Mouse (Mus musculus) midbrain, embryonic 11.5 days (tissue): ENCODE data around the gene C1ql1. TPM values are rescaled to one million over a fixed set of nuclear protein-coding genes. Genes with fewer than 3 reads are reported as not detected.

ENCODE experiments used
- ATAC-seq: fragments of 200-750 bp; cut with Nextera tagmentation; 2 replicates; pipeline ENCODE4 v1.8.0; 2017; ENCODE audit warnings: moderate TSS enrichment, moderate library complexity; ENCODE audit not compliant: low FRiP score
- DNase-seq: peaks from one replicate; pipeline ENCODE4 v3.0.0; 2015; ENCODE audit warnings: low spot score; ENCODE audit errors: missing footprints
- H3K27ac ChIP-seq: fragments of 300-500 bp; sonication (generic); 2 replicates; pipeline ENCODE4 v1.5.1; 2014; ENCODE audit warnings: low read depth, low read length
- H3K27me3 ChIP-seq: fragments of 300-500 bp; sonication (generic); 2 replicates; pipeline ENCODE4 v1.6.1; 2014; ENCODE audit warnings: mild to moderate bottlenecking, low read length, moderate library complexity, mixed read lengths; ENCODE audit not compliant: control insufficient read depth, insufficient read depth
- H3K36me3 ChIP-seq: fragments of 300-500 bp; sonication (generic); 2 replicates; pipeline ENCODE4 v1.6.1; 2014; ENCODE audit warnings: mild to moderate bottlenecking, low read length, moderate library complexity, mixed read lengths; ENCODE audit not compliant: control insufficient read depth, insufficient read depth
- H3K4me1 ChIP-seq: fragments of 300-500 bp; sonication (generic); 2 replicates; pipeline ENCODE4 v1.6.1; 2014; ENCODE audit warnings: low read length; ENCODE audit not compliant: control insufficient read depth, insufficient read depth
- H3K4me2 ChIP-seq: fragments of 300-500 bp; sonication (generic); 2 replicates; pipeline ENCODE4 v1.6.1; 2014; ENCODE audit warnings: mild to moderate bottlenecking, moderate library complexity
- H3K4me3 ChIP-seq: fragments of 300-500 bp; sonication (generic); 2 replicates; pipeline ENCODE4 v1.5.1; 2014; ENCODE audit warnings: low read depth, low read length
- H3K9ac ChIP-seq: fragments of 300-500 bp; sonication (generic); 2 replicates; pipeline ENCODE4 v1.6.1; 2014; ENCODE audit warnings: low read length
- H3K9me3 ChIP-seq: fragments of 300-500 bp; sonication (generic); 2 replicates; pipeline ENCODE4 v1.6.1; 2016; ENCODE audit warnings: low read length; ENCODE audit not compliant: control insufficient read depth
- WGBS: fragments of 180-500 bp; shearing (Covaris S2); extraction: QIAGEN DNeasy Blood & Tissue Kit; methylation state at CpG from one replicate; pipeline ENCODE4 v1.1.7; 2014; 5-methylcytosine and 5-hydroxymethylcytosine counted together
- polyA plus RNA-seq: library from polyadenylated mRNA; unstranded; fragments of >200 nt; fragmentation: Nextera tagmentation; extraction: Ambion mirVana; gene quantifications from 2 replicates; pipeline ENCODE4 v1.2.1, GENCODE M21; 2014

C1ql1 gene
- polyA plus RNA-seq, 1 experiment from 2014 or later = 17.4 TPM

GRCm38 (mm10) chr11:102900763-102901162, 45.7 kb downstream of the C1ql1 start, which contains the start of gene Gfap:
Gfap (minus strand) TSS chr11:102900912.
- Histone ChIP-seq H3K36me3 (peaks cover under 1% of the 10 kb centered on the region; the same call in 1 of the 2 replicates), H3K4me3 (no peak within 1 kb of the TSS), H3K4me1 (no peaks in the 10 kb centered on the region; the same call in 1 of the 2 replicates), H3K9me3 (no peaks in the 10 kb centered on the region), H3K27ac (no peak within 1 kb of the TSS), H3K9ac (no peak within 1 kb of the TSS), H3K4me2 (no peak within 1 kb of the TSS), H3K27me3 (no peaks in the 10 kb centered on the region)
- DNase-seq = peak; percentile 99
- 17% methylated on average over 7 of the region's 7 CpGs for WGBS
- no peak for ATAC-seq

DNA sequence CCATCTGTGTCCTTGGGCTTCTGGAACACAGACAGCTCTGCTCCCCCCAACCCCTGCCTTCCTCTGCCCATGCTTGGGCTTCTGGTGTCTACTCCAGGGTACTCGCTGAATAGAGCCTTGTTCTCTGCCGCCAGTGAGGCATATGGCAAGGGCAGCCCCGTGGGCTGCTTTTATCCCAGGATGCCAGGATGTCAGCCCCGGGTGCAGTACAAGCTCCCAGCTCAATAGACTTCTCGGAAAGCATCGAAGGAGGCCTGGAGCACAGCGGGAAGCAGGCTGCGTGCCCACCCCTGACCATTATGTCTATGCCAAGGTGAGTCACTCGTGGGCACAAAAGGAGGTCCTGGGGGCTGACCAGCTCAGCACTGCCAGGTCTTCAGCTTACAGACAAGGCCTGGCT, 48.1 kb downstream of the C1ql1 start:
- ATAC-seq (no peak), DNase-seq (no peak)
- 82% methylated on average over 9 of the region's 9 CpGs for WGBS
- no peak overlapping the region for H3K4me3 ChIP-seq
- no peaks in the 10 kb centered on the region for H3K36me3 ChIP-seq
- H3K4me1 ChIP-seq = no peaks in the 10 kb centered on the region; the same call in 1 of the 2 replicates
- H3K9ac ChIP-seq = no peak overlapping the region
- peaks cover 13% of the 10 kb centered on the region for H3K27me3 ChIP-seq
- no peak overlapping the region for H3K4me2 ChIP-seq
- H3K9me3 ChIP-seq = no peaks in the 10 kb centered on the region
- H3K27ac ChIP-seq = no peak overlapping the region

DNA sequence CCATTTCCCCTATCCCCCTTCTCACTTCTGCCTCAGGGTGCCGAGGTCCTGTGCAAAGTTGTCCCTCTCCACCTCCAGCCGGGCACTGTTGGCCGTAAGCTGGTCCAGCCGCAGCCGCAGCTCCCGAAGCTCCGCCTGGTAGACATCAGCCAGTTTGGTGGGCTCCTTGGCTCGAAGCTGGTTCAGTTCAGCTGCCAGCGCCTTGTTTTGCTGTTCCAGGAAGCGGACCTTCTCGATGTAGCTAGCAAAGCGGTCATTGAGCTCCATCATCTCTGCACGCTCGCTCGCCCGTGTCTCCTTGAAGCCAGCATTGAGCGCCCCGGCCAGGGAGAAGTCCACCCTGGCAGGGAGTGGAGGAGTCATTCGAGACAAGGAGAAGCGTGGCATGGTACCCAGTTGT, 49.8 kb downstream of the C1ql1 start:
- ATAC-seq = no peak
- no peak overlapping the region for H3K9ac ChIP-seq
- WGBS = 79% methylated on average over 20 of the region's 20 CpGs
- no peaks in the 10 kb centered on the region for H3K36me3 ChIP-seq
- peaks cover 3% of the 10 kb centered on the region; the same call in 1 of the 2 replicates for H3K4me1 ChIP-seq
- H3K4me3 ChIP-seq = no peak overlapping the region
- H3K27me3 ChIP-seq = peaks cover 22% of the 10 kb centered on the region
- H3K4me2 ChIP-seq = no peak overlapping the region
- no peak overlapping the region for H3K27ac ChIP-seq
- no peaks in the 10 kb centered on the region for H3K9me3 ChIP-seq
- DNase-seq = no peak

DNA sequence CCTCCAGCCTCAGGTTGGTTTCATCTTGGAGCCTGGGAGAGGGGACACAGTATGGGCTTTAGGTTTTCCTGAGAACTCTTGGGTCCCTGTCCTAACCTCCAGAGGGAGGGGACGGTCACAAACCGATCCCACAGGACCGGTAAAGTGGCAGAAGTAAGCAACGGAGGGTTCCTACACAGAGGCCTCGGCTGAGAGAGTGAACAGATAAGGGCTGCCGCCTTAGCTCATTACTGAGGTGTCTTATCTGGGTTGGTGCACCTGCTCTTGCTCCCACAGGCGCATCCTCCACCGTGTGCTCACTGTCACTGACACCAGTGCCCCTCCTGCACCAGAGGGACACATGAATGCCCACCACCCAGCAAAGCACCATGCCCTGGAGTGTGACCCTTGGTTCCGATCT, 50.7 kb downstream of the C1ql1 start:
- DNase-seq (no peak), ATAC-seq (no peak)
- Histone ChIP-seq H3K4me2 (no peak overlapping the region), H3K27me3 (peaks cover 22% of the 10 kb centered on the region), H3K4me3 (no peak overlapping the region), H3K36me3 (no peaks in the 10 kb centered on the region), H3K4me1 (peaks cover 3% of the 10 kb centered on the region; the same call in 1 of the 2 replicates), H3K27ac (no peak overlapping the region), H3K9ac (no peak overlapping the region), H3K9me3 (no peaks in the 10 kb centered on the region)
- WGBS = 72% methylated on average over 9 of the region's 9 CpGs

DNA sequence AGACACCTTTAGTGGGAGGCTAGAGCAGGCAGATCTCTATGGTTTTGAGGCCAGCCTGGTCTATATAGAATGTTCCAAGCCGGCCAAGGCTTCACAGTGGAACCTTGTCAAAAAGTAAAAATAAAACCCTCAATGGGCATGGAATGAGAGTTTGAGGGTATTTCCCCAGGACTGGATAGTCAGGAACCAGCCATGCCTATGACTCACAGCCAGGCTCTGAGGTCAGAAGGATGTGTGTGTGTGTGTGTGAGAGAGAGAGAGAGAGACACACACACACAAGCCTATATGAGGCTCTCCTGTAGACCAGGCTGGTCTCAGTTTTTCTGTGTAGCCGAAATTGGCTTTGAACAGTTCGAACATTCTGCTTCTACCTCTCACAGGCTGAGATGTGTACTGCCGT, 51.8 kb downstream of the C1ql1 start:
- H3K9me3 ChIP-seq = no peaks in the 10 kb centered on the region
- peaks cover 3% of the 10 kb centered on the region; the same call in 1 of the 2 replicates for H3K4me1 ChIP-seq
- no peak overlapping the region for H3K4me2 ChIP-seq
- peaks cover 22% of the 10 kb centered on the region for H3K27me3 ChIP-seq
- H3K9ac ChIP-seq = no peak overlapping the region
- no peak overlapping the region for H3K4me3 ChIP-seq
- ATAC-seq (no peak), DNase-seq (no peak)
- WGBS = 87% methylated on average over 4 of the region's 4 CpGs
- no peaks in the 10 kb centered on the region for H3K36me3 ChIP-seq
- H3K27ac ChIP-seq = no peak overlapping the region

DNA sequence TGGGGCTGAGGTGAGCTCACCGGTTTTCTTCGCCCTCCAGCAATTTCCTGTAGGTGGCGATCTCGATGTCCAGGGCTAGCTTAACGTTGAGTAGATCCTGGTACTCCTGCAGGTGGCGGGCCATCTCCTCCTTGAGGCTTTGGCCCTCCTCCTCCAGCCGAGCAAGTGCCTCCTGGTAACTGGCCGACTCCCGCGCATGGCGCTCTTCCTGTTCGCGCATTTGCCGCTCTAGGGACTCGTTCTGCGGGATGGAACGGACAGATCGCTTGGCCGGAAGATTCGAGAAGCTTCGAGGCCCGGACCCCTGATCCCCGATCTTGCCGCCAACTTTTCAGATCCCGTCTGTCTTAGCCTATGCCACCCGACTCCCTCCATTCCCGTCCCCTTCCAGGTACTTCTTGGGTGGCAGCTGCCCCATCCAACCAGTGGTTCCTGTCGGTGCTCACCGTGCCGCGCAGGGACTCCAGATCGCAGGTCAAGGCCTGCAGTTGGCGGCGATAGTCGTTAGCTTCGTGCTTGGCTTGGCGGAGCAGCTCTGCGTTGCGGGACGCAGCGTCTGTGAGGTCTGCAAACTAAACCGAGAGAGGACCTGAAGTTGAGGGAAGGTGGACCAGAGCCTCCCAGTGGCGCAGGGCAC, 53.4 kb downstream of the C1ql1 start:
- no peaks in the 10 kb centered on the region for H3K9me3 ChIP-seq
- no peaks in the 10 kb centered on the region for H3K36me3 ChIP-seq
- peaks cover 3% of the 10 kb centered on the region; the same call in 1 of the 2 replicates for H3K4me1 ChIP-seq
- no peak overlapping the region for H3K27ac ChIP-seq
- H3K4me2 ChIP-seq = peak overlapping the region; percentile 44
- ATAC-seq (no peak), DNase-seq (peak; percentile 92)
- WGBS = 3% methylated on average over 43 of the region's 43 CpGs
- H3K4me3 ChIP-seq = peak overlapping the region; percentile 19; the same call in 1 of the 2 replicates
- H3K9ac ChIP-seq = peak overlapping the region; percentile 40
- peaks cover 22% of the 10 kb centered on the region for H3K27me3 ChIP-seq

GRCm38 (mm10) chr11:102890096-102890495, 56.4 kb downstream of the C1ql1 start:
- DNase-seq = peak; percentile 21
- H3K27me3 ChIP-seq = peaks cover 24% of the 10 kb centered on the region

More at GRCm38 (mm10) chr11:102890096-102890495, 56.4 kb downstream of the C1ql1 start:
- Histone ChIP-seq H3K27ac (no peak overlapping the region), H3K9me3 (no peaks in the 10 kb centered on the region), H3K4me2 (no peak overlapping the region), H3K4me3 (no peak overlapping the region), H3K4me1 (peaks cover 3% of the 10 kb centered on the region; the same call in 1 of the 2 replicates), H3K36me3 (no peaks in the 10 kb centered on the region), H3K9ac (no peak overlapping the region)
- WGBS = 75% methylated on average over 5 of the region's 5 CpGs
- no peak for ATAC-seq

Other genes with a start within 250 kb of the C1ql1 start
- 62.1 and 67.1 TPM in 2 replicates for gene Ccdc43, start 248.9 kb downstream of the C1ql1 start, polyA plus RNA-seq
- gene Adam11, start 185.2 kb downstream of the C1ql1 start, polyA plus RNA-seq = 13.6 and 13.8 TPM in 2 replicates
- gene Gjc1, start 127.0 kb downstream of the C1ql1 start, polyA plus RNA-seq = 85.5 and 87.8 TPM in 2 replicates
- gene Higd1b, start 110.8 kb downstream of the C1ql1 start, polyA plus RNA-seq = not detected in 2 replicates
- gene Eftud2, start 65.7 kb downstream of the C1ql1 start, polyA plus RNA-seq = 240 and 252 TPM in 2 replicates
- gene Ccdc103, start 65.5 kb downstream of the C1ql1 start, polyA plus RNA-seq = 1.6 and 1.9 TPM in 2 replicates
- 0.10 and 0.11 TPM in 2 replicates for gene Fam187a, start 61.5 kb downstream of the C1ql1 start, polyA plus RNA-seq
- 0.11 TPM in 1 of 2 replicates, not detected in the other for gene Gfap, start 45.8 kb downstream of the C1ql1 start, polyA plus RNA-seq
- gene Kif18b, start 21.6 kb downstream of the C1ql1 start, polyA plus RNA-seq = 6.3 and 6.9 TPM in 2 replicates
- gene Nmt1, start 81.5 kb upstream of the C1ql1 start, polyA plus RNA-seq = 45.6 and 51.3 TPM in 2 replicates
- 238 and 259 TPM in 2 replicates for gene Dcakd, start 81.6 kb upstream of the C1ql1 start, polyA plus RNA-seq
- gene Plcd3, start 155.0 kb upstream of the C1ql1 start, polyA plus RNA-seq = 0.63 and 0.86 TPM in 2 replicates
- gene Acbd4, start 155.0 kb upstream of the C1ql1 start, polyA plus RNA-seq = 8.2 and 10.5 TPM in 2 replicates
- 4.6 and 5.2 TPM in 2 replicates for gene Hexim1, start 169.5 kb upstream of the C1ql1 start, polyA plus RNA-seq
- gene Hexim2, start 185.7 kb upstream of the C1ql1 start, polyA plus RNA-seq = 5.0 and 6.3 TPM in 2 replicates
- 0.65 and 0.87 TPM in 2 replicates for gene Fmnl1, start 224.4 kb upstream of the C1ql1 start, polyA plus RNA-seq